Mouse (Mus musculus) thymus, postnatal 36 days (tissue): ENCODE data around the gene Yif1b.

ENCODE experiments used
- DNase-seq, 2 experiments: peaks; one replicate each; pipeline ENCODE4 v3.0.0; 2022; ENCODE audit warnings: mixed read lengths in 2 of 2

Gene Yif1b

DNA sequence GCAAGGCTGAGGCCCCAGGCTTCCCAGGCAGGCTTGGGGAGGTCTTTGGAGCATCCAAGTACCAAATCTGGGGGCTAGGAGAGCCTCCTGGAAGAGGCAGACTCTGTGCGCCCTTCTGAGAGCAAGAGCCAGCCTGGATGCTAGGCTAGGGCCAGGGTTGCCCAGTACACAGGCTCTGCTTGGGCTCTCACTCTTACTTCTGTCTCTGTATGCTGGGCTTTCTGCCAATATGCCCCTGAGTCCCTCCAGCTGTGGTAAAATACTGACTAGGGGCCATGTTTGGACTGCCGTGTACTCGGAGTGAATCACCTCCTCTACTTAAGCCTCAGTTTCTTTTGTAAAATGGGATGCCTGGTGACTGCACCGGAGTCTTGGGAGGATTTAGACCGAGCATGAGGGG, 7.9 kb downstream of the Yif1b start:
- DNase-seq: no peak

DNA sequence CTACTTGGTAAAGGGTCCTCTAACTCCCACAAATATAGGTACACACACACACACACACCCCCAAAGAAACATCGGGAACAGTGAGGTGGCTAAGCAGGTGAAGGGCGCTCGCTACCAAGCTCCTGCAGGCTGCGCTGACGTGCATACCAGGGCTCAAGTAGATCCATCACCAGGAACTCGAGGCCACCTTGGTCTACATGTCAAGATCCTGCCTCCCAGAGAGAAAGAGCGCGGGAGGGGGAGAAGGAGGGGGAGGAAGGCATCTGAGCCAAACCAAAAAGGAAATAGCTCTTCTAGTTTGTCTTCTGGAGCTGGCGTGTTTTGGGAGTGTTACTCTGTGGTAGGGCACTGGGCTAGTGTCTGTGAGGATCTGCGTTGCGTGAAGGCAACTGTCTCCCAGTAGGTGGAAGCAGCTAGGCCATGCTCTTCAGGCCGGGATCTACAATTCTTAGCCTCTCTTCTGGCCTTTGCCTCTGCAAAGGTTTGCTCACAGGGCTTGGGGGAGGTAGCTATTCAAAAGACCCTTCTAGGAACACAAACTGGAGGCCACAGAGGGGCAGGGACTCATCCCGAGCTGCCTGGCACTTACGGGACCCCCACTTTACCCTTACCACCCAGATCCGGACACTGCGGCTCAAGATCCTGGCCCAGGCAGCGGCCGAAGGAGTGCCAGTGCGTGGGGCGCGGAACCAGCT, 8.6 kb downstream of the Yif1b start:
- DNase-seq: no peak

DNA sequence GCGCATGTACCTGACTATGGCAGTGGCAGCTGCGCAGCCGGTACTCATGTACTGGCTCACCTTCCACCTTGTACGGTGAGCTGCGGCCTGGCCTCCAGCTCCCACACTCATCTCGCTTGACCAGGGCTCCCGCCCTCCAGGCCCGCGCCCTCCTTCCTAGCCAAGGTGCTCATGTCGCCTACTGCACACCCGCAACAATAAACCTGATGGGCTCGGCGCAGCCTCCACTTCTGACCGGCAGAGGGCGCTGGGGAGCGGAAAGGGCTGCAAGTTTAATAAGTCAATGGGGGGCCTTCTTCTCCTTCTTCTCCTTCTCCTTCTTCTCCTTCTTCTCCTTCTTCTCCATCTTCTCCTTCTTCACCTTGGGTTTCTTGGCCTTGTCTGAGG, 9.2 kb downstream of the Yif1b start:
- peak; percentile 83 to 87 for DNase-seq

DNA sequence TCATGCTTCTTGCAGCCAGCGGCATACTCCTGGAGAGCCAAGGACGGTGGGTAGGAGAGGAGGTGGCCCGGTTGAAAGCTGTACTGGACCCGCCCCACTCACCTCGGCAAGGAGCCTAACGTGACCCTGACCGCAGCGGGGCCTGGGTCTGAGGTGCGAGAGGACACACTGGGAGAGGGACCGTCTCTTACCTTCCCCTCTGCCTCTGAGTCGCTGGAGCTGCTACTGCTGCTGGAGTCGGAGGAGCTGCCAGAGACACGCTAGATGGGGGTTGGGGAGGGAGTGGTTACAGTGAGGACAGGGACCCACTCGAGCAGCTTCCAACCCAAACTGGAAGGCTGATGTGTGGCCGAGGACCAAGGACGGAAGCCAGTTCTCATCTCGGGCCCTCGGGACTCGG, 9.6 kb downstream of the Yif1b start:
- DNase-seq: peak in 1 of 2 experiments; percentile 43

DNA sequence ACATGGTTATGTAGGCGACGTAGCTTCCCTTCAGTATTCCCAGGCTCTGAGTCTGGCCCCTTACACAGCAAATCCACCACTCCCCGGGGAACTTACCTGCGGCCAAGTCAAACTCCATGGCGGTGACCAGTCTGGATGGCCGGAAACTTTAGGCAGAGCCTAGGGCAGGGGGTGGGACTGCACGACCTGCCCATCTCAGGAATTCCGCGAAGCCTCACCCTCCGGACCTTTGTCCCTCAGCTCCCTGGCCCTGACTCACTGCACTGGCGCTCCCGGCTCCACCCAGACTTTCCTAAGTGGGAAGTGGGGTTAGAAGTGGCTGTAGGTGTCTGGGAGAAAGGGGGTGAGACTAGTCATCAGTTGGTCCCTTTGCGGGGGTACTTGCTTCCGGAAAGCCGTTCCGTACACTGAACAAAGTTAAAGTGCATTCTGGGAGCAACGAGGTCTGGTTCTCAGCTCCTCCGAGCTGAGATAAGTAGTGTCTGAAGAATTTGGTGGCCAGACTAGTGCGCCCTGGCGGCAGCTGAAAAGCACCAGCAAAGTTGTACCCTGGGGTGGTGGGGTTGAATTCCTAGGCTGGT, 10.2 kb downstream of the Yif1b start, which contains the start of gene 2200002D01Rik:
Gene 2200002D01Rik, minus strand, starts transcription at position 206 of the 581 bp plus-strand sequence.
- peak; percentile 49 to 51 for DNase-seq

DNA sequence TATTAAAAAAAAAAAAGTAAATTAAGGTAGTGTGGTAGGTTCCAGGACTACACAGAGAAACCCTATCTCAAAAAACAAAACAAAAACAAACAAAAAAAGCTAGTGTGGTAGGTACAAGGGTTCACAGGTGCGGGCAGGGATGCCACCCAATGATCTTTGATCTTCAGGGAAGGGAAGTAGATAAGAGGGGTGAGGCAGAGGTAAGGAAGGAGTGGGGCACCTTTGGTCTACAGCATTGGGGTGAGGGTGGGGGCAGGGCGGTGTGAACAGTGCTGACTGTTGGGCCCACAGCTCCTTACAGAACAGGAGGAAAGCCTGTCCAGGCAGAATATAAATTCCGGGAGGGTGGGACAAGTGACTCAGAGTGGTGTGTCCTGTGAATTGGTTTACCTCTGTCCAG, 13.0 kb downstream of the Yif1b start:
- peak; percentile 60 to 74 for DNase-seq

DNA sequence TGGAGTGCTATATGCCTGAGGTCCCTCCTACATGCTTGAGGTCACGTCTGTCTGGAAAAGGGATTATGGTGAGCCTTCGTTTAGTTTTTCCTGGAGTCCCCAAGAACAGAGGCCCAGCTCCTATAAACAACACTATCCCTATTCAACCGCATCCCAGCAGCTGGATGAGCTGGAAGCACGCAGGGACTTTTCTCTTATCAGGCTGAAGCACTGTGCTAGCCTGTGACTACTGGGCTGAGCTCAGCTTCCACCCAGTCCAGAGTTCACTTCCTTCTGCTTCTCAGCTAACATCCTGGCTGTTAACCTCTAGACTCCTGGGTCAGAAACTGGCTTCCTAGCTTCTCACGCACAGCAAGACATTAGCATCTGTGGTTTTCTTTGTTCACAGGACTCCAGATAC, 15.7 kb downstream of the Yif1b start:
- no peak for DNase-seq

DNA sequence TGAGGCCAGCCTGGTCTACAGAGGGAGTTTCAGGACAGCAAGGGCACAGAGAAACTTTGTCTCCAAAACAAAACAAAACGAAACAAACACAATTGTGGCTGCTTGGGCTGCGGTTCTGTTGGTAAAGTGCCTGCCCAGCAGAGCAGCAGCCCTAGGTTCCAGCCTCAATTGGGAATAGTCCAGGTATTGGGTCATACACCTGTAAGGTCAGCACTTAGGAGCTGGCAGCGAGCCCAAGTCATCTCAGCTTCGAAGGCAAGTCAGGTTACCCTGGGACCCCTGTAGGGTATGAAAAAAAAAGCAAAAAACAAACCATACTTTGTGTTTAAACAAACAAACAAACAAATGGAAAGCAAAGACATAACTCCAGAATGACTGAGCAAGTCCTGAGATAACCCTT, 17.7 kb downstream of the Yif1b start:
- DNase-seq: no peak

DNA sequence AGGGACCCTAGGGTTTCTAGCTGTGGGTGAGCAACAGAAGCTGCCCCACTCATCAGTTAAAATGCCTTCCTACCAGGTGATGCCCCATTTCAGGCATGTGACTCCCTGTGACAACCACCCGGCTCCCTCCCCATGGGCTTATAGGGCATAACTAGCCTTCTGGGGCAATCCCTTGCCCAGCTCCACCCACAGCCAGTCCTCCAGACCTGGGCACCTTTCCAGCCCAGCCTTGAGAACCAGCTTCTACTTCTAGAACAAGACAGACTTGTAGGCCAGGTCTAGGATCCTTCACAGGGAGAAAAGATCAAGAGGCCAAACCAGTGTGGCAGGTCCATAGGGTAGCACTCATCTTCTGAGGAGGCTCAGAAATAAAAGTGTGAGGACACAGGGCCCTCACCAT, 19.2 kb downstream of the Yif1b start:
- DNase-seq: no peak

DNA sequence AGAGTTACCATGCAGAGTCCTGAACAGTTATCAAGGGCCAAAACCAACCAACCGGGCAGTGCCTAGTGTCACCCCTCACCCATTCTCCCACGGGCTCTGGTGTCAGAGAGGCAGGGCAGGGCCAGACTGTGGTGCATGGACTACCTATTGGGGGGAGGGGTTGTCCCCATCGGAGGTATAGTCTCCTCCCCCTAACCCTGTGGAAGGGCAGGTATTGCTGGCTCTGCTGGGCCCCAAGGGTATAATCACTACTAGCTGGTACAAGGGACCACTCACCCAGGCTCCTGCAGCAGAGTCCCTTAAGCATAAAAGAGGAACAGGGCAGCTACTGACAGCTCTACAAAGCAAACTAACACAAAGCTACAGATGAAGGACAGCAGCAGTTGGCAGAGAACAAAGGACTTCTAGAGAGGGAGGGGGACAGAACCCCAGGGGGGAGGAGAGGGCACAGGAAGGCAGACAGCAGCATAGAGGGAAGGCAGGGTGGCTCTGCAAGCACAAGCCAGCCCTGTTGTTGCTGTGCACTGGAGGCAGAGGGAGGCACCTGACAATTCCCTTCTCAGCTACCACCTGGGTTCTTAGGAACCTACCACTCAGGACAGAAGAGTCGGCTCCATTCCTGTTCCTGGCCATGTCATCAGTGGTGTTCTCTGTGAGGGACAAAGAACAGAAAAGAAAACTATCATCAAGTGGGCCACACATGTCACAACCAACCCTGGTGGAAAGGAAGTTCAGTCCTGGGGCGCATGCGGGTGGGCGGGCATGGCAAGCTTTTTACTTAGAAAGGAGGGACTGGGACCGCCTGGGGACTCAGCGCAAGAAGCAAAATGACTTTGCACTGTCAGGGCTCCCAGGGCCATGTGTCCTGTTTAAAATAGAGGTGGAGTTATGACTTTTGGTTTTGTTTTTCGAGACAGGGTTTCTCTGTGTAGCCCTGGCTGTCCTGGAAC, 21.9 kb downstream of the Yif1b start:
- peak; percentile 35 to 57 for DNase-seq

DNA sequence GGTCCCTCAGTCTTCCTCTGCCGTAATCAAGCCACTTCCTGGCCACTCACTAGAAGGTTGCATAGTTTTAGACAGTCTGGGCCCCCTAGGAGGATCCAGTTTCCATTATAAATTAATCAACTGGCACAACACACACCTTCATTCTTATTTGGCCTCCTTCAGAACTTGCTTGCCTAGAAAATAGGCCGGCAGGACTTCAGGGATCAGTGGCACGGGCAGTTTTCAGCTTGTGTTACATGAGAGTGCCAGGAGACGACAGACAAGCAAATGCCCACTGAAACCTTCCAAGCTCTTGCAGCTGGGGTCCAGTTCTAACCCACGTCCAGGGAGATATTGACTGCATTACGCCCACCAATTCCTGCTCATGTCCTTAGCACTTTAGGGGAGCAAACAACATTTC, 24.0 kb downstream of the Yif1b start:
- DNase-seq: no peak

DNA sequence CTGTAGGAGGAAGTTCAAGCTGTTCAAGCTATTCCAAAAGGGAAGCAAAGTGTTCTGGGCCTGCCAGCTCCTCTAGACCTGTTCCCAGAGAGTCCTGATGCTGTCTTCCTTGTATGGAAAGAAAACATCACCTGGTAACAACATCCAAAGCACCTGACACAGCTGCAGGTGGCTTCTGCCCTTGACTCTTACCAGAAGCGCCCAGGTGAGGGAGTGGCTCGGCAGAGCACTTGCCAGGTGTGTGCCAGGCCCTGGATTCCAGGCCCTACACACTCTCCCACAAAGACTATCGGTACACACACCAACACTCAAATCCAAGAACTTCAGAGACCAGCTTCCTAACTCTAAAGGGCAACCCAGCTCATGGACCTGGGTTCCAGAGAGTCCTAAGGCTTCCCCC, 25.7 kb downstream of the Yif1b start:
- DNase-seq: no peak

DNA sequence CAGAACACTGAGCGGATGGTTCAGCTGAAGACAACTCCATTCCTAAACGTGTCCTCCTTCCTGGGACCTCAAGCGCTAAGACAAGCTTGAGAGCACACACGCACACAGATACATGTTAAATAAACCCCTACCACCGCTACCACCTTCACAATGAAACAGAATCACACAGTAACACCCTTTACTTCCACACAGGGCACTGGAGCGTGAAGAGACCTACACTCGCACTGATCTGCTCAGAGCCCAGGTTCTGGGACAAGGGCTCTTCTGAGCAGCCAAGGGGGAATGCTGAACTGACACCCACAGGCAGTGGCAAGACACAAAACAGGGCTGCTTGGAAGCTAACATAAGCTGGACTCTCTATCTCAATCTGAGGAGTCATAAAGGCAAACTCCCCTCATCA, 27.5 kb downstream of the Yif1b start:
- DNase-seq: no peak

DNA sequence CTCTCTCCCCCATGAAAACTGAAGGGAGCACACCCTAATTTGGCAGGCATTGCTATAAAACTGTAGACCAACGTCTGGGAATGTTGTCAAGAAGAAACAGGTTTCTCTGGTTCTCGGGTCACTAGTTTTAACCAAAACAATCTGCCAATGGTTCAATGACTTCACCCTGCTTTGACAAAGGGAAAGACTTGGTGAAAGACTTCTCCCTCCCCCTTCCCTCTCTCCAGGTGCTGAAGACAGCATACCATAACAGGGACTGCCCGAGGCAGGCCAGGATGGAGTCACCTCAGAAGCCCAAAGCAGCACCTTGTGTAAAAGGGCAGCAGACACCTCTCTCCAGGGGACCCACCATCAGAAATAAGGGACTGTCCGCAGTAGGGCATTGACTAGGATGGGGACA, 28.8 kb downstream of the Yif1b start:
- no peak for DNase-seq

DNA sequence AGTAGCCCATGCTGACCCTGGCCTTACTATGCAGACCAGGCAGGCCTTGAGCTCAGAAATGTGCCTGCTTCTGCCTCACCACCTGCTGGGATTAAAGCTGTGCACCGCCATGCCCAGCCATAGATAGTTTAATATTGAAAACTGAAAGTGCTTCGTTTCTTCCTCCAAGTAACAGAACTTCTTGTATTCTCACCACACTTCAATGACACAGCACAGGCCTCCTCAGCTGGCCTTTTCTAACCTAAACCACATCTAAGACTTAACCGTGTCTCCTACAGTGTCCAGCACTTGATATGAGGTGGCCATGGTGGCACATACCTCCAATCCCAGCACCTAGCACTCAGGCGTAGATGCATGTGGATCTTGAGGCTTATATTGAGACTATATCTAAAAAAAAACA, 32.3 kb downstream of the Yif1b start:
- DNase-seq: no peak

DNA sequence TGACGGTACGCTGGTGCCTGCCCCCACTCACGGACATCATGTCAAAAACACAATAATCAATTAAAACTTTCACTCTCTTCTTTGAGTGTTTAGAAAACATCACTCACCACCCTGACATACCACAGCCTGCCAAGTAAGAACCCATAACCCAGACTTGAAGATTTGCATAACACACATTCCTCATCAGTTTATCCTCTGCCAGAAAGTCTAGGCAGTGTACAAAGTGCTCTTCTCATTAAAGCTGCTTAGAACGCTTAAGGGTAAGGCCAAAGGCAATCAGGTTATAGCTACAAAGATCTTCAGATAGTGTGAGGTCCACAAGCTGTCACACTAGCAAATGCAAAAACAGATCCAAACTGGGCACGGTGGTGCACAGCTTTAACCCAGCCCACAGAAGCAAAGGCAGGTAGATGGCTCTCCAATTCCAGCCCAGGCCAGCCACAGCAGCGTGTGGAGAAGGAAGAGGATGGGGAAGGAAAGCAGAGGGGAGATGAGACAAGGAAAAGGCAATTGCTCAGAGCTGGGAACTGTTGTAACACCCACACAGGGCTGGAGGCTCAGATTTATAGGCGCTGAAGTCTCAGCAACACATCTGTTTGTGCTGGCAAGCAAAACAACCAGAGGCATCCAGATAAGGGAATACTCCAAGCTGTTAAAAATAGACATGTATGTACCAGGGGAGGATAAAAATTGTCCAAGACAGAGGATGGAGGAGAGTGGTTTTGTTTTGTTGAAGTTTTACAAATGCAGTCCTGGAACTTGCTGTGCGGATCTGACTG, 33.7 kb downstream of the Yif1b start:
- DNase-seq: no peak

DNA sequence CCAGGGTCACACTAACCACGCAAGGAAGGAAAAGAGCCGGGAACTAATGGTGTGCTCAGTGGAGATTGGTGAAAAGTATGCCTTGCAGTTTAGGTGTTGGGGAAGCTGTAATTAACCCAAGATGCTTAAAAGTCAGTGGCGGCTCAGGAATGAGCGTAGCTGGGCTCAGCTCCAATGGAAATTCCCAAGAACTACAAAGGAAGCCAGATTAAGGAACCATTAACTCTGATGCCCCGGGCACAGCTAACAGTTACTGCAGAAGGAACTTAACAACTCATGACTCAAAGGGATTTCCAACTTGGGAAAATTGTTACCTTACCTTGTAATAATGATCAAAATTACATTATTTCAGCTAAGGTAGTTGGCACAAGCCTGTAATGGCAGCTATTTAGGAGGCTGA, 38.6 kb downstream of the Yif1b start:
- no peak for DNase-seq

DNA sequence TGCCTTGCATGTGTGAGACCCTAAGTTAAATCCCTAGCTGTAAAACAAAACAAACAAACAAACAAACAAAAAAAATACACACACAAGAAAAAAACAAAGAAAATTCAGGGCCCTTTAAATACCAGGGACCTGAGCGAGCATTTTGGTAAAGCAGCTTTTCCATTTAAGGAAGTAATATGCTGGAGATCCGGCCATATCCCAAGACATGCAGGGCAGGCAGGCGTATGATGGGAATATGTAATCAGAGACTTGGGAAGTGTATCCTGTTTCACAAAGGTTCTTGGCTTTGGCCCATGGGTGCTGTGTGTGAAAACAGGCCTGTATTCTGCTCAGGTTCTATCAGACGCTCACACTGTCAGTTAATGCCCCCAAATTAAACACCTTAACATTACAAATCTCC, 39.4 kb downstream of the Yif1b start:
- no peak for DNase-seq

DNA sequence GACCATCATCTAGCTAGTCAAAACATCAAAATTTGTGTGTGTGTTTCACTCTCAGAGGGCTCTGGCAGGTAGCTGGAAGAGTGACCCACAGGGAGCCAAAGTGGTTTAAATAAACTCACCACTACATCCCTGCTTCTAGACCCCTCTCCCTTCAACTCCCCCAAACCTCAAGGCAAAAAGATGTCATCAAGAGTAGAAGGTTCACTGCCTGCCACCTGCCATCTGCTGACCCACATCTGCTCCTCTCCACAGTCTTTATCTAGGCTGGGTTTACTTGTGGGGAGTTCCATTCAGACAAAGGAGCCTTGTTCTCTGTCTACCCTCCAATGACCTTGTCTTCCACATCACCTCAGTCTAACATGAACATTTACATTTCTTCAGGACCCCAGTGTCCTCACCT, 41.1 kb downstream of the Yif1b start:
- peak; percentile 29 to 49 for DNase-seq

DNA sequence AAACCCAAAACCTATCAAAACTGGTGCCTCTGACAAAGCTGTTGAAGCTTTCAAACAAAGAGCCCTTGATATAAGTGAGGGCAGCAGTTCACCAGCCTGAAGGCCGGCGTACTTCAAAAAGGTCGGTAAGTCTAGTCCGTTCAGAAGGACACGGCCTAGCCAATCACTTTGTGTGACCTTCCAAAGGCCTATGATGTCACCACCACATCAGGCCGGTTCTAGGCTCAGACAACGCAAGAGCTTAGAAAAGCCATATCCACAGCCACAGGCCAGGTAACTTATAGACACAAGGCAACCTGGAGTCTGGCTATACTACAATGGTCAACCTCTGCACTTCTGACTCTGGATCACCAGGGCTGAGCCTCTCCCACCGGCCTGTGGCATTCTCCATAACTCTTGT, 41.8 kb downstream of the Yif1b start:
- DNase-seq: peak in 1 of 2 experiments; percentile 9

DNA sequence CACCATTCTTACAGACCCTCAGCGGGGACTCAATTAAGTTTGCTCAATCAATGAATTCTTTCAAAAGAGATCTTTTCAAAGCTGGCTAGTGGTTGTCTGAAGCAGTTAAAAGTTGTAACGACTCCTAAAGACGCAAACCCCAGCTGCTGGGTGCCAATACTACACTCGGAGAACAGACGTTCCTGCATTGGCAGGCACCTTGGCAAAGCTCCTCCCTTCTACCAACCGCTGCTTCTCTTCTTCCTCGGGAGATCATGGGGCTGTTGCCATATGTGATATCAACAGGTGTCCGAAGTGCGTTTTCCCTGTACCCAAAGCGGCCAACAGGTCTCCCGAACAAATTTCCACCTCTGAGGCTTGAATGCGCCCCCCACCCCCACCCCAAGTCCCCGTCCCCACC, 42.7 kb downstream of the Yif1b start:
- peak; percentile 53 to 64 for DNase-seq

DNA sequence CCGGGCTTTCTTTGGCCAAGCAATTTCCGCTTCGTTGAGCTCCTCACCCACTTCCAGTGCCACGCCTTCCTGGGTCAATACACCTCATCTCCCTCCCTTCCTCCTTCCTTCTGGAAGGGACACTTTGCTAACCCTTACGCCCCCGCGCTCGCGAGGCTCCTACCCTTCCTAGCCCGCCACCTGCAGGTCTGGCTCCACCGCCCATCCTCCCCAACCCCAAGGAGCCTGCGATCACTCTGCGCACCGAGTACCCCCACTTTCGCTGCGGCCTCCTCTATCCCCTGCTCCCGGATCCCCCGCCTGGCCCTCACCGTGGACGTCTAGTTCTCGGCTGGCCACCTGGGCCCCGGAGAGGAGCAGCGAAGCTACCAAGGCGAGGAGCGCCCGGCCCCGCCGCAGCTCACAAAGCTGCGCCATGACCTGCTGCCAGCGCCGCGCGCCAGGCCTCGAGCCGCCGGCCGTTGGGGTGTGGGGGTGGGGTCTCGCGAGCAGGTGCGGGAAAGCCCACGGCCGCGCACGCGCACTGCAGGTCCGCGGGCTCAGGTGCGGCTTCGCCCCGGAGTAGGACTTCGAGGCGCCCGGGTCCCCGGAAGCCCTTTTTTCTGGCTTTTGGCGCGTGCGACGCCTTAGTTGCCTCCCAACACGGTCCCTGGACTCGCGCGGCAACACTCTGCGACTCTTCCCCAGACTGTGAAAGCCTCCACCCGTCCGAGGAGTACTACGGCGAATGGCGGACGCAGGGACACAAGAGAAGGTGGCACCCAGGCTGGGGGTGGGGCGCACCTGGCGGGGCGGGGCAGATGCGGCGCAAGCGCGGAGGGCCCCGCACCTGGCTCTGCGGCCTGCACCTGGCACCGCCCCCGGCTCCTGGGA, 43.3 kb downstream of the Yif1b start, which contains the start of gene Spint2:
Gene Spint2, minus strand, starts transcription at position 712 of the 873 bp plus-strand sequence.
- DNase-seq: peak; percentile 85 to 87
